Mouse (Mus musculus): Measurements from ENCODE around the gene Dok1. TPM values are rescaled to one million over a fixed set of nuclear protein-coding genes. Genes with fewer than 3 reads are reported as not detected.
A peak's percentile ranks its signal among the peaks of the same experiment; 100 is the strongest.

Dok1 gene
- polyA plus RNA-seq, 1 experiment from 2014 or later = 16.7 TPM

DNA sequence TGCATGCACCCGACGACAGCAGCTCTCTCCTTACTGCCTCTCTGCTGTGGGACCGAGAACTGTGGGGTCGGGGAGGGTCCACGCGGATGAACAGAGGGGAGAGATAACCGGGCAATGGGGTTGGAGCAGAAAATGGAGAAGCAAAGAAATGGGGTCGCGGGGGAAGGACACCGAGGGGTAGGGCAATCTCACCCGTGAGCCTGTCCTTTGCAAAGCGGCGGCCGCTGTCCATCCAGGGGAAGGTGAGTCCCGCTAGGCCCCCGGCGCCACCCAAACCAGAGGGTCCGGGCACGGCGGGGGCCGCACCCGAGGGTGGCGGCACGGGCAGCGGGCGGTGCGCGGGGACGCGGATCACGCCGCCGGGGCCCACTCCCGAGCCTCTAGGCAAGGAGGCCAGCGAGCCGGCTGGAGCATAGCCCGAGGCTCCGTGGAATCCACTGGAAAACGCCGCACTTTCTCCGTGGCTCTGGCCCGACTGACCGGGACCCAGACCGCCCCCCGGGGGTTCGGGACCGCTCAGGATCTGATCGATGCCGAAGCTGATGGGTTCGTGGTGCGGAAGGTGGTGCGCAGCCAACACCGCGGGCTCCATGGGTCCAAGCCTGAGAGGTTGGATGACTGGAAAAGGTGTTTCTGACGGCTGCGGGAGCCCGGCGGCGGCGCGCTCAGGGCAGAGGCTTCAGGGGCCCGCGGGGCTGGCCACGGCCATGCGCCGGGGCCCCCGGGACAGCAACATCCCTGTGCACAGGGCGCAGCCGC lies 36.4 kb upstream of the Dok1 start:
- ATAC-seq (ENCODE audit: low read depth) = peak; percentile 29; the same call in 1 of the 2 replicates
- H3K4me3 ChIP-seq (ENCODE audit: low read length) = peak overlapping the region; percentile 2
- H3K9me3 ChIP-seq (ENCODE audit: control insufficient read depth, low read length) = no peaks in the 10 kb centered on the region
- no peak overlapping the region for H3K27ac ChIP-seq (ENCODE audit: low read length)
- H3K9ac ChIP-seq (ENCODE audit: low read length) = no peak overlapping the region
- H3K4me1 ChIP-seq (replicated peaks; ENCODE audit: control insufficient read depth, insufficient read depth, low read length) = peaks cover 2% of the 10 kb centered on the region; the same call in 1 of the 2 replicates
- 2% methylated on average over 59 of the region's 69 CpGs for WGBS
- no peaks in the 10 kb centered on the region for H3K36me3 ChIP-seq (ENCODE audit: control insufficient read depth, insufficient read depth, low read length)
- H3K27me3 ChIP-seq (ENCODE audit: control insufficient read depth, insufficient read depth, low read depth, low read length) = peaks cover 95% of the 10 kb centered on the region
- 0 out of 2 replicates have a peak overlapping the region, but pooled peaks have one; percentile 7 for H3K4me2 ChIP-seq (ENCODE audit: low read depth, low read length)

DNA sequence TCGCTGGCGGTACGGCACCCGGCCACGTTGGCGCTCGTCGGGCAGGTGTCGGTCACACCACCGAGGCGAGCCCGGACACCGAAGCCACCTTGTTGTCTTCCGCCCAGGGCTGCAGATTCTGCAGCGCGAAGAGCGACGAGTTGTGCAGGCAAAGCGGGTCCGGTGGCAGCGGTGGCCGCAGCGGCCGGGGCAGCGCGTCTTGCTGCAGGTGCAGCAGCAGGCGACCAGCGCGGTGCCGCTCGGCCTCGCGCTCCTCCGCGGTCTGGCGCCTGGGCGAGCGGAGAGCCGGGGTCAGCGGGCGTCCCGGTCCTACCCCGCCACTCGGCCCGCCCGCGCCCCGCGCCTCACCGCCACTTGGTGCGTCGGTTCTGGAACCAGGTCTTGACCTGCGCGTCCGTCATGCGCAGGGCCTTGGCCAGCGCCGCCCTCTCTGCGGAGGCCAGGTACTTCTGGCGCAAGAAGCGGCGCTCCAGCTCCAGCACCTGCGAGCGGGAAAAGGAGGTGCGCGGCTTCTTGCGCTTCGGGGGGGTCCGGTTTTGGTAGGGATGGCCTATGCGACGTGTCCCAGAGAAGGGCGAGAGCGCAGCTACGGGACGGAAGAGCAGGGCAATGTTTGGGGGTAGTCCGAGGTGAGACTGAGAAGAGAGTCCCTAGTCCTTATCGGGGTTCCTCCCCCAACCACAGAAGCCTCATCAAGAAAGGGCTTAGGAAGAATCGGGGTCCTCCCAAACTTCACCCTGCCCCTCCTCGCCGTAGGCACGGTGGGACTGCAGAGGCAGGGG lies 35.6 kb upstream of the Dok1 start:
- 1% methylated on average over 79 of the region's 81 CpGs for WGBS
- no peak overlapping the region for H3K9ac ChIP-seq (ENCODE audit: low read length)
- H3K9me3 ChIP-seq (ENCODE audit: control insufficient read depth, low read length) = no peaks in the 10 kb centered on the region
- H3K36me3 ChIP-seq (ENCODE audit: control insufficient read depth, insufficient read depth, low read length) = no peaks in the 10 kb centered on the region
- peak overlapping the region; percentile 29 for H3K4me3 ChIP-seq (ENCODE audit: low read length)
- H3K27me3 ChIP-seq (ENCODE audit: control insufficient read depth, insufficient read depth, low read depth, low read length) = peaks cover 95% of the 10 kb centered on the region
- no peak overlapping the region for H3K27ac ChIP-seq (ENCODE audit: low read length)
- no peak for ATAC-seq (ENCODE audit: low read depth)
- H3K4me2 ChIP-seq (ENCODE audit: low read depth, low read length) = peak overlapping the region; percentile 45
- H3K4me1 ChIP-seq (replicated peaks; ENCODE audit: control insufficient read depth, insufficient read depth, low read length) = peaks cover 2% of the 10 kb centered on the region; the same call in 1 of the 2 replicates

DNA sequence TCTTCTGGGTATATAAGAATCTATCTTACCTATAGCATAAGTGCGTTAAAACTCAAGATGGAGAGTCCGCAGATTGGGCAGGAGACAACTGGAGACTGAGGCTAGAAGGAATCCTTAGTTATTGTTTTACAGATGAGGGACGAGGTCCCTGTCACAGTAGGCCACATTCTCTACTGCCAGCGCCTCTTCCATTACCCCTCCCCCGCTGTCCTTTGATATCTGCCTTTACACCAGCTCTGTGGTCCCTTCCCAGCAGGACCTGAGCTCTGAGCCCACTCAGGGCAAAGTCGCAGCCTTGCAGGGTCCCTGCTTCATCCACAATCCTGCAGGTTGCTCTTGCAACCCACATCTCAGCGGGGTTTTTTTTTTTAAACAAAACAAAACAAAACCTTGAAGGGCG lies 35.0 kb upstream of the Dok1 start:
- ATAC-seq (ENCODE audit: low read depth) = no peak
- peak overlapping the region; percentile 45; the same call in 1 of the 2 replicates for H3K4me2 ChIP-seq (ENCODE audit: low read depth, low read length)
- peaks cover 2% of the 10 kb centered on the region; the same call in 1 of the 2 replicates for H3K4me1 ChIP-seq (replicated peaks; ENCODE audit: control insufficient read depth, insufficient read depth, low read length)
- H3K27ac ChIP-seq (ENCODE audit: low read length) = no peak overlapping the region
- peaks cover 96% of the 10 kb centered on the region for H3K27me3 ChIP-seq (ENCODE audit: control insufficient read depth, insufficient read depth, low read depth, low read length)
- H3K9me3 ChIP-seq (ENCODE audit: control insufficient read depth, low read length) = no peaks in the 10 kb centered on the region
- no peak overlapping the region for H3K9ac ChIP-seq (ENCODE audit: low read length)
- H3K4me3 ChIP-seq (ENCODE audit: low read length) = peak overlapping the region; percentile 29
- 6% methylated on average over 8 of the region's 8 CpGs for WGBS
- no peaks in the 10 kb centered on the region for H3K36me3 ChIP-seq (ENCODE audit: control insufficient read depth, insufficient read depth, low read length)

DNA sequence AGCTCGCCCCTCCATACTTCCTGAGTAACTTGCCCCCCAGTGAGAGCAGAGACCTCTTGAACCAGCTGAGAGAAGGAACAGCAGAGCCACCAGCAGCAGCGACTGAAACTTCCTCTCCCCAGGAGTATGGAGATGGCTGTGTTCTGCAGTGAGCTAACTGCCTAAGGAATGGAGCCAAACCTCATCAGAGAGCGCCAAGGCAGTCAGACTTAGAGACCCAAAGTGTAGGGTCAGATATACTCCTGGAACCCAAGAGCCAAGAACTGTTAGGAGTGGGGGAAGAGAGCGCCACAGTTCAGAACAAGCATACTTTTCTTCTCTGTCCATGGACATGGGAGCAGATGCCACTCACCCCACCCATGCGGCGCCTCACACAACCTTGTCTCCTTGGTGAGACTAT lies 33.2 kb upstream of the Dok1 start:
- Histone ChIP-seq H3K4me1 (replicated peaks; ENCODE audit: control insufficient read depth, insufficient read depth, low read length) (peaks cover 2% of the 10 kb centered on the region; the same call in 1 of the 2 replicates), H3K9me3 (ENCODE audit: control insufficient read depth, low read length) (no peaks in the 10 kb centered on the region), H3K4me3 (ENCODE audit: low read length) (no peak overlapping the region), H3K27ac (ENCODE audit: low read length) (no peak overlapping the region), H3K36me3 (ENCODE audit: control insufficient read depth, insufficient read depth, low read length) (no peaks in the 10 kb centered on the region), H3K9ac (ENCODE audit: low read length) (no peak overlapping the region), H3K27me3 (ENCODE audit: control insufficient read depth, insufficient read depth, low read depth, low read length) (peaks cover 97% of the 10 kb centered on the region), H3K4me2 (ENCODE audit: low read depth, low read length) (no peak overlapping the region)
- WGBS = 26% methylated on average over 6 of the region's 6 CpGs
- ATAC-seq (ENCODE audit: low read depth) = no peak

DNA sequence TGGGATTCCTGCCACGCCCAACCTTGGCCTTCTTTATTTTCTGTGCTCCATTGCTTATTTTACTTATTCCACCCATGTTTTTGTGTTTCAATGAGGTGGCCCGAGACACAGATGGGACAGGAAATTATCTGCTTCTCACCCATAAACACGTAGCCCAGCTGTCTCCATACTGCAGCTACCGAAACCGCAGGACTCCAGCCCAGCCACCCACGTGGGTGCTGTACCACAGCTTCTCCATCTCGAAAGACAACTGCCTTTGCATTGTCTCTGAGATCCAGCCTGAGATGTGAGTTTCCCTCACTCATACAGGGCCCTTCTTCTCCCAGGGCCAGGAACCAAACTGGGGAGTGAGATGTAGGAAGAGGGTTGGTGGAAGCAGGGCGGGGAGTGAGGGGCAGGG lies 32.7 kb upstream of the Dok1 start:
- Histone ChIP-seq H3K27me3 (ENCODE audit: control insufficient read depth, insufficient read depth, low read depth, low read length) (peaks cover 92% of the 10 kb centered on the region), H3K36me3 (ENCODE audit: control insufficient read depth, insufficient read depth, low read length) (no peaks in the 10 kb centered on the region), H3K4me1 (replicated peaks; ENCODE audit: control insufficient read depth, insufficient read depth, low read length) (no peaks in the 10 kb centered on the region; the same call in 1 of the 2 replicates), H3K9me3 (ENCODE audit: control insufficient read depth, low read length) (no peaks in the 10 kb centered on the region), H3K4me3 (ENCODE audit: low read length) (no peak overlapping the region), H3K27ac (ENCODE audit: low read length) (no peak overlapping the region), H3K4me2 (ENCODE audit: low read depth, low read length) (no peak overlapping the region), H3K9ac (ENCODE audit: low read length) (no peak overlapping the region)
- no peak for ATAC-seq (ENCODE audit: low read depth)
- WGBS = 30% methylated on average over 8 of the region's 8 CpGs

DNA sequence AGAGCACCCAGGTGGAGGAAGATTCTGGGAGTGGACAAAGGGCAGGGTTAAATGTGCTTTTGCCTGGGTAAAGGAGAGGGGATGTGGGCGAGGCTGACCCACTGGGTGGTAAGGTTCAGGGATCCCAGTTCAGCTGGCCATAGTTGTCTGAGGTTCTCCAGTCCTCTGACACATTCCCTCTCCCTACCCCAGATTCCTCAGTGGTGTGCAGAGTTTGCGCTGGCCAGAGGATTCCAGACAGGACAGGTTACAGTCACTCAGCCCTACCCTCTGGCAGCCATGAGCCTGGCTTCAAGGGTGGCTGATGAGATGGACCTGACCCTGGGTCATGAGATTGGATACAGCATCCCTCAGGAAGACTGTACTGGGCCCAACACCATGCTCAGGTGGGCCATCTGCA lies 25.5 kb upstream of the Dok1 start:
- H3K36me3 ChIP-seq (ENCODE audit: control insufficient read depth, insufficient read depth, low read length) = peaks cover 5% of the 10 kb centered on the region
- H3K4me1 ChIP-seq (replicated peaks; ENCODE audit: control insufficient read depth, insufficient read depth, low read length) = peaks cover 10% of the 10 kb centered on the region
- no peak overlapping the region for H3K4me3 ChIP-seq (ENCODE audit: low read length)
- no peak for ATAC-seq (ENCODE audit: low read depth)
- WGBS = 72% methylated on average over 2 of the region's 2 CpGs
- no peak overlapping the region for H3K9ac ChIP-seq (ENCODE audit: low read length)
- H3K4me2 ChIP-seq (ENCODE audit: low read depth, low read length) = no peak overlapping the region
- H3K9me3 ChIP-seq (ENCODE audit: control insufficient read depth, low read length) = no peaks in the 10 kb centered on the region
- peaks cover 20% of the 10 kb centered on the region for H3K27me3 ChIP-seq (ENCODE audit: control insufficient read depth, insufficient read depth, low read depth, low read length)
- no peak overlapping the region for H3K27ac ChIP-seq (ENCODE audit: low read length)

DNA sequence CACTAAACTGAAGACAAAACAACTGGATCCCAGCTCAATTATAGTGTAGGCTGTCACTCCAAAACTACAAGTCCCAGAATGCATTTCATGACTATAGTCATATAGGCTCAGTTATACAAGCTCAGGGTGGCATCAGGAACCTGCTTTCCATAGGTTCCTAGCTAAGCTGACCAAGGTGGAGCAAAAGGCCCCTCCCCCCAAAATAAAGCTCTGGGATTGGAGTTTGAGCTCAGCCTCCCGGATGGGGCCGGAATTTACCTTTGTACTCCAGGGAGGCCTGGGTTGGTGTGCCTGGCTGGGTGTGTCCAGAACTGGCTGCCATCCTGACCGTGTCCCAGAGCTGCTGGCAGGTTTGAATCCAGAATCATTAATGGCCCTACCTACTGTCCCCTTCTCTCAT lies 24.5 kb upstream of the Dok1 start, which contains the start of gene Dqx1:
Dqx1 (plus strand) TSS at position 55 of the 400 bp plus-strand sequence.
- H3K9me3 ChIP-seq (ENCODE audit: control insufficient read depth, low read length) = no peaks in the 10 kb centered on the region
- H3K4me3 ChIP-seq (ENCODE audit: low read length) = no peak within 1 kb of the TSS
- ATAC-seq (ENCODE audit: low read depth) = 0 out of 2 replicates have a peak, but pooled peaks have one; percentile 1
- H3K4me2 ChIP-seq (ENCODE audit: low read depth, low read length) = no peak within 1 kb of the TSS
- peaks cover 5% of the 10 kb centered on the region for H3K36me3 ChIP-seq (ENCODE audit: control insufficient read depth, insufficient read depth, low read length)
- 34% methylated on average over 3 of the region's 3 CpGs for WGBS
- H3K27me3 ChIP-seq (ENCODE audit: control insufficient read depth, insufficient read depth, low read depth, low read length) = peaks cover 11% of the 10 kb centered on the region
- no peak within 1 kb of the TSS for H3K9ac ChIP-seq (ENCODE audit: low read length)
- H3K4me1 ChIP-seq (replicated peaks; ENCODE audit: control insufficient read depth, insufficient read depth, low read length) = peaks cover 17% of the 10 kb centered on the region
- H3K27ac ChIP-seq (ENCODE audit: low read length) = no peak within 1 kb of the TSS

DNA sequence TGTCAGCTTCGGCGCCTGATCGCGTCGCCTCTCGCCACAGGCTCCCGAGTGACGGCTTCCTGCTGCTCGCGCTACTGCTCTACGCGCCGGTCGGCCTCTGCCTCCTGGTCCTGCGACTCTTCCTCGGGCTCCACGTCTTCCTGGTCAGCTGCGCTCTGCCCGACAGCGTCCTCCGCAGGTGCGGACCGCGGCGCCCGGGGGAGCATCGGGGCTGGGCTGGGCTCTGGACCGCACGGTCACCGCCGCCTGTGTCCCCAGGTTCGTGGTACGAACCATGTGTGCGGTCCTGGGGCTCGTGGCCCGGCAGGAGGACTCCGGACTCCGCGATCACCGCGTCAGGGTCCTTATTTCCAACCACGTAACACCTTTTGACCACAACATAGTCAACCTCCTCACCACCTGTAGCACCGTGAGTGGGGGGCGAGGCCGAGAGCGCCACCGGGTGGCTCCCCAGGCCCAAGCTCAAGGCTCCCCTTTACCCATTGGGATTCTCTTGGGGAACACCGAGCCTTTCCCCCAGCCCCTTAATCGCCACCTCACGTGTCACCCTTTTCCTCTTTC lies 21.7 kb upstream of the Dok1 start, which contains the start of gene Htra2:
Htra2 (minus strand) TSS at position 403 of the 561 bp plus-strand sequence.
- Histone ChIP-seq H3K9me3 (ENCODE audit: control insufficient read depth, low read length) (no peaks in the 10 kb centered on the region), H3K4me1 (replicated peaks; ENCODE audit: control insufficient read depth, insufficient read depth, low read length) (peaks cover 22% of the 10 kb centered on the region), H3K4me3 (ENCODE audit: low read length) (peak within 1 kb of the TSS; percentile 75), H3K4me2 (ENCODE audit: low read depth, low read length) (peak within 1 kb of the TSS; percentile 95), H3K9ac (ENCODE audit: low read length) (peak within 1 kb of the TSS; percentile 92), H3K27ac (ENCODE audit: low read length) (peak within 1 kb of the TSS; percentile 87), H3K27me3 (ENCODE audit: control insufficient read depth, insufficient read depth, low read depth, low read length) (no peaks in the 10 kb centered on the region), H3K36me3 (ENCODE audit: control insufficient read depth, insufficient read depth, low read length) (peaks cover 19% of the 10 kb centered on the region)
- ATAC-seq (ENCODE audit: low read depth) = peak; percentile 37
- under 1% methylated on average over 46 of the region's 50 CpGs for WGBS
